Mouse (Mus musculus): ENCODE data around the gene Asgr2. TPM values are rescaled to one million over a fixed set of nuclear protein-coding genes. Genes with fewer than 3 reads are reported as not detected.
"Not testable (repeated sequence)": the region's sequence is repeated elsewhere in the genome, so short reads cannot be mapped to it uniquely, and the experiment has no call there.

The Asgr2 gene
- polyA plus RNA-seq, 1 experiment from 2014 or later = not detected

DNA sequence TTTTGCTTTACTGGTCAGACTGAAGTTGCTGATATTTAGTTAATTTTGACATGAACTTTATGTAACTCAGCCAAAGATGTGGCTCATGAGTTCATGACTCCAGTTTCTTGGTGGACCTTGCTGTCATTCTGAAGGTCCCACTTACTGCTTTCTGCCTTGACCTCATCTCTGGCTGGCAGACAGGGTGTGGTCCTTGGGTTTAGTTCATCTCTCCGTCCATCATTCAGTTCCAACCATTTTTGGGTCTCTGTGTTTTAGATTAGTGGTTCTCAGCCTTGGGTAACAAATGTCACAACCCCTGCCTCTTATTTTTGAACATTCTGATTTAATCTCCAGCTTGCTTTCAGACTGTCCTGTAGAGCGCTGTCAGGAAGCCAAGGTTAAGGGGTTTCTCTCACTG lies 7.4 kb downstream of the Asgr2 start:
- no peak overlapping the region for H3K27ac ChIP-seq
- H3K4me3 ChIP-seq (replicated peaks) = no peak overlapping the region
- H3K4me2 ChIP-seq (replicated peaks) = no peak overlapping the region
- H3K9ac ChIP-seq (replicated peaks) = no peak overlapping the region
- 86% methylated on average over 2 of the region's 2 CpGs for WGBS
- H3K36me3 ChIP-seq = no peaks in the 10 kb centered on the region
- H3K9me3 ChIP-seq = no peaks in the 10 kb centered on the region
- H3K27me3 ChIP-seq = no peaks in the 10 kb centered on the region
- no peaks in the 10 kb centered on the region for H3K4me1 ChIP-seq (replicated peaks)
- ATAC-seq = no peak

DNA sequence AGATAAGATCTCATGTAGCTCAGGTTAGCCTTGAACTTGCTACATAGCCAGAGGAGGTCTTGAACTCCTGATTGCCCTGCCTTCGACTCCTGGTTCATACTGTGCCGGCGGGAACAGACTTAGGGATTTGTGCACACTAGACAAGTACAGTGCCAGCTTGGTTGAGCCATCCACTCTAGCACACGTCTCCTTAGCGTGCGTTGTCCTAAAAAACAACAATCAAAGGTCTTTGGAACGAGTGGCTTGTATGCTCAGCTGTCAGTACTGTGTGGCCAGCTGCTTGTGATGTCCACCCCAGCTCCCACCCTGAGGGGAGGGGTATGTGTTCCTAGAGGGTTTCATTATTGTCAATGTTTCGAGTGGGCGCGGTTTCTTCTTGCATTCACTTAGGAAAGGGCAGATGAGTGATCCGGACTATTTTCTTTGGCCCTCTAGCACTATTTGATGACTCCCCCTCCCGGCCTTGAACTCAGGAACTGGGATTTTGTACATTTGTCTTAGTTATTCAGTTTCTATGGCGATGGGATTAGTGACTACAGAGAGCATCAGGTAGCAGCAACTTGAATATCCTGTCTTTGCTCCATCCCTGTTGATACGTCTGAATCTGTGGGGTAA lies 11.4 kb downstream of the Asgr2 start:
- Histone ChIP-seq H3K9ac (replicated peaks) (no peak overlapping the region), H3K4me2 (replicated peaks) (no peak overlapping the region), H3K27me3 (no peaks in the 10 kb centered on the region), H3K4me1 (replicated peaks) (no peaks in the 10 kb centered on the region), H3K9me3 (no peaks in the 10 kb centered on the region), H3K36me3 (no peaks in the 10 kb centered on the region), H3K27ac (no peak overlapping the region), H3K4me3 (replicated peaks) (no peak overlapping the region)
- no peak for ATAC-seq
- 76% methylated on average over 14 of the region's 14 CpGs for WGBS

DNA sequence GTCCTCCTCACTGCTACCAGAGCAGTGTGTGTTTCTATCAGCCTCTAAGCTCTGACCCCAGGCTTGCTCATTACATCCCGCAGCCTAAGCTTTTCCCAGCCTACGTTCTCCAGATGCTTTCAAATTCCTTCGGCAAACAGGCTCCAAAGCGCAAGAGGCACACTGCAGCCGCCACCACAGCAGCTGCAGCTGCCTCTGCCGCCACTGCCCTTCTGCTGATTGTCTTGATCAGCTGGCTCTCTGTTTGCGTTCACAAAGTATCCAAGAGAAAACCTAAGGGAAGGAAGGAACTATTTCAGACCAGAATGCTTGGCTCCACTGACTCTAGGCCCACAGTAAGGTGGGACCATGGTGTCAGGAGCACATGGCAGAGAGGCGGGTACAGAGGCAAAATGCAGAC lies 14.6 kb downstream of the Asgr2 start:
- Histone ChIP-seq H3K4me1 (replicated peaks) (no peaks in the 10 kb centered on the region), H3K27ac (no peak overlapping the region), H3K4me3 (replicated peaks) (no peak overlapping the region), H3K27me3 (no peaks in the 10 kb centered on the region), H3K9ac (replicated peaks) (no peak overlapping the region), H3K4me2 (replicated peaks) (no peak overlapping the region), H3K36me3 (no peaks in the 10 kb centered on the region), H3K9me3 (no peaks in the 10 kb centered on the region)
- ATAC-seq = no peak
- 72% methylated on average over 8 of the region's 8 CpGs for WGBS

DNA sequence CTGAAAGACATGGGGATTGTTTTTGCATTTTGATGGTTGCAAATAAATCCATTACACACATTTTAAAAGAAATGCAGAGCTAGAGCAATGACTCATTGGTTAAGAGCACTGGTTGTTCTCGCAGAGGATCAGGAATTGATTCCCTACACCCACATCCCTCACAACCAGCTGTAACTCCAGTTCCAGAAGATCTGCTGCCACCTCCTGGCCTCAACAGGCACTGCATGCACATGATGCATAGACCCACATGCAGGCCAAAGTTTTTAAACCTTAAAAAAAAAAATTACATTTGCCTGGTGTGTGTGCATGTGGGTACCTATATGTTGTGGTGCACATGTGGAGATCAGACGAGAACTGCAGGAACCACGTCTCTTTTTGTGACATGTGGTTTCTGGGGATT lies 17.7 kb downstream of the Asgr2 start:
- Histone ChIP-seq H3K4me2 (replicated peaks) (no peak overlapping the region), H3K9me3 (no peaks in the 10 kb centered on the region), H3K9ac (replicated peaks) (no peak overlapping the region), H3K4me1 (replicated peaks) (no peaks in the 10 kb centered on the region), H3K4me3 (replicated peaks) (no peak overlapping the region), H3K36me3 (no peaks in the 10 kb centered on the region), H3K27me3 (no peaks in the 10 kb centered on the region), H3K27ac (no peak overlapping the region)
- 76% methylated on average over 3 of the region's 3 CpGs for WGBS
- no peak for ATAC-seq

DNA sequence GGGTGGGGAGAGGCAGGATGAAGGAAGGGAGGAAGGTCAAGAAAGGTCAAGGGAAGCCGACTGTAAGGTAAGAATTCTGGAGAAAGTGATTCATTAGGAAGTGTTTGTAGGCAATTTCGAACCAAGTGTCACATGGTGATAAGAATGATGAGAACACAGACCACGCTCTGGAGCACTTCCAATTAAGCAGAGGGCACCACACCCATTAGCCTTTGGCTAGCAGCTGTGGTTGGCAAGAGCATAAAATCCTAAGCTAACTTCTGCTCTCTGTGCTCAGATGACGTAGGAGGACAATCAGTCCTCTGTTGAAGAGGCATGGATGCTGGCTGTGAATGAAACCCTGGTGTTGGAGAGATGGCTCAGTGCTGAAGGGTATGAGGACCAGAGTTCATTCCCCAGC lies 22.1 kb downstream of the Asgr2 start:
- Histone ChIP-seq H3K9ac (replicated peaks) (no peak overlapping the region), H3K4me2 (replicated peaks) (no peak overlapping the region), H3K36me3 (no peaks in the 10 kb centered on the region), H3K27me3 (no peaks in the 10 kb centered on the region), H3K9me3 (peaks cover 2% of the 10 kb centered on the region; the same call in 1 of the 2 replicates), H3K4me3 (replicated peaks) (no peak overlapping the region), H3K27ac (no peak overlapping the region), H3K4me1 (replicated peaks) (no peaks in the 10 kb centered on the region)
- ATAC-seq = no peak
- WGBS = 76% methylated on average over 4 of the region's 4 CpGs

DNA sequence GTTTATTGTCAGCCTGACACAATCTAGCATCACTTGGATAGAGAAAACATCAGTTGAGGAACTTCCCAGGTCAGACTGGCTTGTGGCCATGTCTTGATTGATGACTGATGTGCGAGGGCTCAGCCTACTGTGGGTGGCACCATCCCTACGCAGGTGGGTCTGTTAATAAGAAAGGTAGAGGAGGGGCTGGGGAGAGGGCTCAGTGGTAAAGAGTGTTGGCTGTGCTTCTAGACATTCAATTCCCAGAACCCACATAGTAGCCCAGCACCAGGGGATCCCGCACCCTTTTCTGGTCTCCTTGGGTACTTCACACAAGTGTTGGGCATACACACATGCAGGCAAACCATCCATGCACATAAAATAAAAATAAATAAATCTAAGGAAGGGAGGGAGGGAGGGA lies 23.5 kb downstream of the Asgr2 start:
- no peaks in the 10 kb centered on the region for H3K27me3 ChIP-seq
- no peak overlapping the region for H3K4me2 ChIP-seq (replicated peaks)
- H3K9me3 ChIP-seq = peaks cover 6% of the 10 kb centered on the region
- WGBS = 93% methylated on average over 3 of the region's 3 CpGs
- no peak overlapping the region for H3K9ac ChIP-seq (replicated peaks)
- H3K4me3 ChIP-seq (replicated peaks) = no peak overlapping the region
- no peak overlapping the region for H3K27ac ChIP-seq
- ATAC-seq = no peak
- H3K36me3 ChIP-seq = no peaks in the 10 kb centered on the region
- no peaks in the 10 kb centered on the region for H3K4me1 ChIP-seq (replicated peaks)

DNA sequence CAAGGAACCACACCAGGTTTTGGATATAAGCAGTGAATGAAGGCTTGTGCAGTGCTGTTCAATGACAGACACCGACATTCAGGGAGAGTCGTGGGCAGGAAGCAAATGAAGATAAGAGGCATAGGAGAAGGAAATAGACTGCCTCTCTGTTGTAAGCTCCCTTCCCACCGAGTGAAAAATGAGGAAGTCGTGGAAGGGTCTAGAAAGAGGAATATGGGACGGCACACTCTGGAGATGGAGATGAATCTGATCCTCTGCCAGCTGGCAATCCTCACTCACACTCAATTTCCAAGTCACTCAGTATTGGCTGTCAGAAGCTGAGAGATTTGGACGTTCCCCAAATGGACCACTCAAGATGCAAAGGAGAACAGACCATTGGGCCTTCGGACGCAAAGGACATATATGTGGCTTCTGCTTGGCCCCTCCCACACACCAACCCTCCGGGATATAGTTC lies 37.5 kb downstream of the Asgr2 start, which contains the start of gene Mgl2:
TSS of gene Mgl2 (plus strand) at position 404 of the 454 bp plus-strand sequence.
- 89% methylated on average over 9 of the region's 9 CpGs for WGBS
- H3K36me3 ChIP-seq = no peaks in the 10 kb centered on the region
- no peaks in the 10 kb centered on the region for H3K9me3 ChIP-seq
- H3K4me3 ChIP-seq (replicated peaks) = no peak within 1 kb of the TSS
- H3K9ac ChIP-seq (replicated peaks) = no peak within 1 kb of the TSS
- H3K4me2 ChIP-seq (replicated peaks) = no peak within 1 kb of the TSS
- no peak within 1 kb of the TSS for H3K27ac ChIP-seq
- no peaks in the 10 kb centered on the region for H3K27me3 ChIP-seq
- no peaks in the 10 kb centered on the region for H3K4me1 ChIP-seq (replicated peaks)
- ATAC-seq = no peak

DNA sequence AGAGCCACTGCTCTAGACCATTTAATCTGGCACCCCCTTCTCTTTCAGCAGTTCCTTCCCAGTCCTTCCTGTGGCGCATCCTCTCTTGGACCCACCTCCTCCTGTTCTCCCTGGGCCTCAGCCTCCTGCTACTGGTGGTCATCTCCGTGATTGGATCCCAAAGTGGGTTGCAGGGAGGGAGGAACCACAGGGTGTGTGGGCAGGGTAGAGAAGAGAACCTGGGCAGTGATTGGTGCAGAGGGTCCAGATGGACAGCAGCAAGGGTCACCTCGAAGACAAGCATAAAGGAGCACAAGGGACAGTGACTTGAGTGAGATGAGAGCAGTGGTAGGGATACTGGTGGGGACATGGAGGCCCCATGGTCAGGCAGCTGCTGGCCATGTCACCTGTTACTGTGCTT lies 42.6 kb downstream of the Asgr2 start:
- H3K4me1 ChIP-seq (replicated peaks); H3K27me3 ChIP-seq; H3K27ac ChIP-seq; H3K9me3 ChIP-seq; ATAC-seq; H3K4me2 ChIP-seq (replicated peaks); H3K4me3 ChIP-seq (replicated peaks); H3K36me3 ChIP-seq; H3K9ac ChIP-seq (replicated peaks): not testable (repeated sequence)
- WGBS = 70% methylated on average over 3 of the region's 3 CpGs

DNA sequence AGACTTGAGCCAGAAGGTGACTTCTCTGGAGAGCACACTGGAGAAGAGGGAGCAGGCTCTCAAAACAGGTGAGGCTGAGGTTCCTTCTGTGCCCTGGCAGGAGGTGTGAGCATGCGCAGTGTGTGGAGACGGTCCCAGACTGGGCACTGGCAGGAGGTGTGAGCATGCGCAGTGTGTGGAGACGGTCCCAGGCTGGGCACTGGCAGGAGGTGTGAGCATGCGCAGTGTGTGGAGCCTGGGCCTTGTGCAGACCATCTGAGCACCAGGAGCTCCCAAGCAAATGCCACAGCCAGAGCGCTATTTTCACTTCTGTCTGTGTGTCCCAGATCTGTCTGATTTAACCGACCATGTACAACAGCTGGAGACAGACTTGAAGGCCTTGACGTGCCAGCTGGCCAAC lies 43.5 kb downstream of the Asgr2 start:
- H3K27me3 ChIP-seq; H3K9ac ChIP-seq (replicated peaks); ATAC-seq; H3K4me3 ChIP-seq (replicated peaks); H3K27ac ChIP-seq; H3K4me2 ChIP-seq (replicated peaks); H3K4me1 ChIP-seq (replicated peaks); H3K36me3 ChIP-seq; H3K9me3 ChIP-seq: not testable (repeated sequence)
- 90% methylated on average over 8 of the region's 8 CpGs for WGBS

DNA sequence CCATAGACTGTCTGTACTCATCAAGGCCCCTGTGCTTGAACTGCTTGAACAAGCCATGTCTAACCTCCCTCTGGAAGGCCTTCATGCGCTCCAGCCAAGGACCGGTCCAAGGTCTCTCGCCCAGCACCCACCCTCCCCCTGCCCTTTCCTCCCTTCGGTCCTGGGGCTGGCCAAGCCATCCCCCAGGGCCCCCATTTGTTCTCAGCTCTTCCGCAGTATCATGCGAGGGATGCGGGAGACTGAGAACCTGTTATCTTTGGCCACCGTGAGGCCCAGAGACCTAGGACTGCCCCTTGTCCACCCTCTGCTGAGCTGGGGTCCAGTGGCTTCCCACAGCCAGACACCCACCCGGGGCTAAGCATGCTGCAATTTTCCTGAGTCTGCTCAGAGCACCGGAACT lies 46.7 kb downstream of the Asgr2 start:
- Histone ChIP-seq H3K4me1 (replicated peaks) (no peaks in the 10 kb centered on the region), H3K27me3 (no peaks in the 10 kb centered on the region), H3K9ac (replicated peaks) (no peak overlapping the region), H3K27ac (no peak overlapping the region), H3K4me2 (replicated peaks) (no peak overlapping the region), H3K36me3 (no peaks in the 10 kb centered on the region), H3K9me3 (no peaks in the 10 kb centered on the region), H3K4me3 (replicated peaks) (no peak overlapping the region)
- WGBS = 89% methylated on average over 10 of the region's 10 CpGs
- no peak for ATAC-seq

DNA sequence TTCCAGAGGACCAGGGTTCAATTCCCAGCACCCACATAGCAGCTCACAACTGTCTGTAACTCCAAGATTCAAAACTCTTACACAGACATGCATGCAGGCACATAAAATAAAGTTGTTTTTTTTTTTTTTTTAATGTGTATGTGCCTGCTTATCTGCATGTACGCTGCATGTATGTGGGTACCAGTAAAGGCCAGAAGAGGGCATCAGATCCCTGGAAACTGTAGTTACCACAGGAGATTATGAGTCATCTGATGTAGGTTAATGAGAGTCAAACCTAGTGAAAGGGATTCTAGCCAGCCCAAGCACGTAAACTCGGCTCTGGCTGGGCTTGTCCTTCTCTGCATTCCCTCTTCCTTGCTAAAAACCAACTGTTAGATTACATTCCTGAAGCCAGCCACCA lies 58.6 kb downstream of the Asgr2 start:
- H3K27me3 ChIP-seq = no peaks in the 10 kb centered on the region
- H3K4me3 ChIP-seq (replicated peaks) = no peak overlapping the region
- no peak overlapping the region for H3K9ac ChIP-seq (replicated peaks)
- 67% methylated on average over 3 of the region's 3 CpGs for WGBS
- no peaks in the 10 kb centered on the region for H3K9me3 ChIP-seq
- H3K4me2 ChIP-seq (replicated peaks) = no peak overlapping the region
- H3K36me3 ChIP-seq = no peaks in the 10 kb centered on the region
- H3K4me1 ChIP-seq (replicated peaks) = no peaks in the 10 kb centered on the region
- ATAC-seq = no peak
- no peak overlapping the region for H3K27ac ChIP-seq
